Mouse (Mus musculus): ENCODE measurements around the gene Iqcn. TPM values are rescaled to one million over a fixed set of nuclear protein-coding genes. Genes with fewer than 3 reads are reported as not detected.

Gene Iqcn
- polyA plus RNA-seq, 1 experiment from 2014 or later, result not detected

- H3K27me3 ChIP-seq (replicated peaks; ENCODE audit: control insufficient read depth, insufficient read depth, low read length), result peaks cover 49% of the 10 kb centered on the region
- whole genome bisulfite sequencing, result 81% methylated on average over 19 of the region's 19 CpGs
- H3K27ac ChIP-seq (replicated peaks; ENCODE audit: low read depth, low read length), result no peak overlapping the region
- H3K36me3 ChIP-seq (ENCODE audit: control insufficient read depth, insufficient read depth, low read length), result no peaks in the 10 kb centered on the region
- H3K9me3 ChIP-seq (ENCODE audit: control insufficient read depth, low read length), result no peaks in the 10 kb centered on the region
- no peak for ATAC-seq (ENCODE audit: low read depth)
- peaks cover 14% of the 10 kb centered on the region for H3K4me1 ChIP-seq (ENCODE audit: control insufficient read depth, insufficient read depth, low read length)
- no peak overlapping the region for H3K4me2 ChIP-seq (ENCODE audit: low read depth, low read length)
- no peak overlapping the region for H3K9ac ChIP-seq (ENCODE audit: low read depth, low read length)
- DNase-seq (ENCODE audit: low spot score), result no peak
- H3K4me3 ChIP-seq (ENCODE audit: low read depth, low read length), result no peak overlapping the region
These were observed 45.9 kb downstream of the Iqcn start for GRCm38 (mm10) chr8:70749097-70749674.

DNA sequence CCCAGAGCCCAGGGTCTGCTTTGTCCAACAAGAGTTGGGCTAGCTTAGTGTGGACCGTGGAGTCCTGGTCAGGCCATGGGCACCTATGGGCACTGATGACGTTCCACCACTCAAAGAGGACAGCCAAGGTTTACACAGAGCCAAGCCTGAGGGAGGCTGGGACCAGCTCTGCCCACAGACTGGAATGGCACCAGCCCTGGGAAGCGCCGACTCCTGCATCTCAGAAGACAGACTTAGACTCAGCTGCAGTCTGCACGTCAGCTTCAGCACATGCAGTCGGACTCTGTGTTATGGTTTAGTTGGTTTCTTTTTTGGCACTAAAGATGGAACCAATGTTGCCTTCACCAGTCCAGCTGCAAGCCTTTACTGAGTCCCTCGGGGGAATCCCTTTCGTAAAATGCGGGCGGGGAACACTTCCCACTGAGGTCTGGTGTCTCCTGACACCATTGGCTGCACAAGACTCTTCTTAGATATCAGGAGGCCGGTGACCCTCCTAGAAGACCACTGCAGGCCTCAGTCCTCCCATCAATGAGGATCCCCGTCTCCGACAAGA lies 46.9 kb downstream of the Iqcn start:
- Histone ChIP-seq H3K27me3 (replicated peaks; ENCODE audit: control insufficient read depth, insufficient read depth, low read length) (peaks cover 39% of the 10 kb centered on the region), H3K4me2 (ENCODE audit: low read depth, low read length) (no peak overlapping the region), H3K4me3 (ENCODE audit: low read depth, low read length) (no peak overlapping the region), H3K9ac (ENCODE audit: low read depth, low read length) (no peak overlapping the region), H3K9me3 (ENCODE audit: control insufficient read depth, low read length) (no peaks in the 10 kb centered on the region), H3K4me1 (ENCODE audit: control insufficient read depth, insufficient read depth, low read length) (peaks cover 17% of the 10 kb centered on the region), H3K36me3 (ENCODE audit: control insufficient read depth, insufficient read depth, low read length) (no peaks in the 10 kb centered on the region), H3K27ac (replicated peaks; ENCODE audit: low read depth, low read length) (no peak overlapping the region)
- DNase-seq (ENCODE audit: low spot score) (no peak), ATAC-seq (ENCODE audit: low read depth) (no peak)
- WGBS, result 71% methylated on average over 13 of the region's 13 CpGs

DNA sequence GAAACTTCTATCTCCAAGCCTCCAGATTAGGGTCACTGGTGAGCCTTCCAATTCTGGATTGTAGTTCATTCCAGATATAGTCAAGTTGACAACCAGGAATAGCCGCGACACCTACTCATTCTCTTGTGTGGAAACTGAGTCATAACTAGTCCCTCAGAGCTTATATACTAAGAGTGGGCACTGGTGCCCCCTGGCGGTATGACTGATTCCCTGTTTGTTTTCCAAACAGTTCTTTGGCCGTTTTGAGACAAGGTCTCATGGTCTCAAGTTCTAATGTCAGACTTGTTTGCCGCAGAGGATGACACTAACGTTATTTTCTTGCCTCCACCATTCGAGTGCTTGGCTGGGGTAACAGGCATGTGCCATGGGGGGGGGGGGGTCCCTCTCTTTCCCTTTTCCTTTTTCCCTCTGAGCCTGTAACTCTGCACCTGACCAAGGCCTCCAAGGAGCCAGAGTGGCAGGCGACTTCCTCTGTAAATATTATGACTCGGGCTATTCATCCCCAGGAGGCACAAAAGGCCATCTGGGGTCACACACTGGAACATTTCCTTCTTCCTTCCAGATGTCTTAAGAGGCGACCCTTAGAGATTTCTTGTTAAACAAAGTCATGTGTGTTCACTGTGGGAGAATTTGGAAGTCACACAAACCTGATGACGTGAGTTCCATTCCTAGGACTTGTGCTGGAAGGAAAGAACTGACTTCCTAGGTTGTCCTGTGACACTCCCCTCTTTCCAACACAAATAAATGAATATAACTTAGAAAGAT lies 48.9 kb downstream of the Iqcn start:
- WGBS, result 18% methylated on average over 11 of the region's 11 CpGs
- Histone ChIP-seq H3K4me1 (ENCODE audit: control insufficient read depth, insufficient read depth, low read length) (peaks cover 22% of the 10 kb centered on the region), H3K27me3 (replicated peaks; ENCODE audit: control insufficient read depth, insufficient read depth, low read length) (peaks cover 20% of the 10 kb centered on the region), H3K4me3 (ENCODE audit: low read depth, low read length) (no peak overlapping the region), H3K36me3 (ENCODE audit: control insufficient read depth, insufficient read depth, low read length) (peaks cover 14% of the 10 kb centered on the region), H3K27ac (replicated peaks; ENCODE audit: low read depth, low read length) (peak overlapping the region; percentile 68; the same call in 1 of the 2 replicates), H3K9me3 (ENCODE audit: control insufficient read depth, low read length) (no peaks in the 10 kb centered on the region), H3K4me2 (ENCODE audit: low read depth, low read length) (no peak overlapping the region), H3K9ac (ENCODE audit: low read depth, low read length) (no peak overlapping the region)
- peak; percentile 64 for DNase-seq (ENCODE audit: low spot score)
- no peak for ATAC-seq (ENCODE audit: low read depth)

- peak; percentile 78 for DNase-seq (ENCODE audit: low spot score)
- no peak overlapping the region for H3K4me3 ChIP-seq (ENCODE audit: low read depth, low read length)
- H3K27me3 ChIP-seq (replicated peaks; ENCODE audit: control insufficient read depth, insufficient read depth, low read length), result peaks cover 13% of the 10 kb centered on the region
- H3K9me3 ChIP-seq (ENCODE audit: control insufficient read depth, low read length), result no peaks in the 10 kb centered on the region
- H3K36me3 ChIP-seq (ENCODE audit: control insufficient read depth, insufficient read depth, low read length), result peaks cover 22% of the 10 kb centered on the region
- peak overlapping the region; percentile 32; the same call in 1 of the 2 replicates for H3K9ac ChIP-seq (ENCODE audit: low read depth, low read length)
- peaks cover 22% of the 10 kb centered on the region for H3K4me1 ChIP-seq (ENCODE audit: control insufficient read depth, insufficient read depth, low read length)
- ATAC-seq (ENCODE audit: low read depth), result no peak
- WGBS, result 17% methylated on average over 21 of the region's 21 CpGs
- H3K4me2 ChIP-seq (ENCODE audit: low read depth, low read length), result peak overlapping the region; percentile 30
- peak overlapping the region; percentile 68 for H3K27ac ChIP-seq (replicated peaks; ENCODE audit: low read depth, low read length)
These were observed 49.9 kb downstream of the Iqcn start for GRCm38 (mm10) chr8:70753151-70753550.

DNA sequence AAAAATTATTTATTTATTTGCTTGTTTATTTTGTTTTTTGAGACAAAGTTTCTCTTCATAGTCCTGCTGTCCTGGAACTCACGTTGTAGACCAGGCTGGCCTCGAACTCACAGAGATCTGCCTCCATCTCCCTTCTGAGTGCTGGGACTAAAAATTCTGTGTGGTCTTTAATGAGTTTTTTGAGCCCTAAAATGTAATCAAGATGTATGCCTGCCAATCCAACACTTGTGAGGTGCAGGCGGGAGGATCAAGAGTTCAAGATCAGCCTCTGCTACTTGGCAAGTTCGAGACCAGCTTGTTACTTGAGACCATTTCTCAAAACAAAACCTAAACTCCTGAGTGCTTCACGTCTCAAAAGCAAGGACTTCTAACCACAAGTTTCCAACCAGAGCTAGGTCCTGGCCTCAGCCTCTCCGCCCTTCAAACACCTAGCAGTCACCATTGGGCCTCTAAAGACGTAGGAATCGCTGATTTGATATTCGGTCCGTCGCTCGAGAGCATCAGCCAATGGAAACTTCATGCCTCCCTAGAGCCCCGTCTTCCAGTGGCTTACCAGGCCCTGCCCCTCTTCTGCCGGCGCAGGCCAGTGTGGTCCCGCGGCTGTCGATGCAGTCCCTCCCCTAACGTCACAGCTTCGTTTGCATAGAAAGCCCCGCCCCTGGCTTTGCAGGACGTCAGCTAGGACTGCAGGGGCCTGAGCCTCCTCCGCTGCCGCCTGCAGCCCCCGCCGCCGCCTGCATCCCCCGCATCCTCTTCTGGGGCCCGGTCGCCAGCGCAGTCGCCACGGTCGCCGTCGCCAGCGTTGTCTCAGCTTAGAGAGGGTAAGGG lies 51.0 kb downstream of the Iqcn start, which contains the start of gene Rab3a:
Gene Rab3a, plus strand, starts transcription at position 637 of the 828 bp plus-strand sequence.
- H3K36me3 ChIP-seq (ENCODE audit: control insufficient read depth, insufficient read depth, low read length), result peaks cover 30% of the 10 kb centered on the region
- peaks cover 3% of the 10 kb centered on the region; the same call in 1 of the 2 replicates for H3K27me3 ChIP-seq (replicated peaks; ENCODE audit: control insufficient read depth, insufficient read depth, low read length)
- DNase-seq (ENCODE audit: low spot score) (peak; percentile 100), ATAC-seq (ENCODE audit: low read depth) (peak; percentile 99)
- H3K4me2 ChIP-seq (ENCODE audit: low read depth, low read length), result peak within 1 kb of the TSS; percentile 94
- peak within 1 kb of the TSS; percentile 76 for H3K4me3 ChIP-seq (ENCODE audit: low read depth, low read length)
- peak within 1 kb of the TSS; percentile 84 for H3K9ac ChIP-seq (ENCODE audit: low read depth, low read length)
- no peaks in the 10 kb centered on the region for H3K9me3 ChIP-seq (ENCODE audit: control insufficient read depth, low read length)
- H3K27ac ChIP-seq (replicated peaks; ENCODE audit: low read depth, low read length), result peak within 1 kb of the TSS; percentile 84
- peaks cover 22% of the 10 kb centered on the region for H3K4me1 ChIP-seq (ENCODE audit: control insufficient read depth, insufficient read depth, low read length)
- WGBS, result 10% methylated on average over 30 of the region's 37 CpGs

DNA sequence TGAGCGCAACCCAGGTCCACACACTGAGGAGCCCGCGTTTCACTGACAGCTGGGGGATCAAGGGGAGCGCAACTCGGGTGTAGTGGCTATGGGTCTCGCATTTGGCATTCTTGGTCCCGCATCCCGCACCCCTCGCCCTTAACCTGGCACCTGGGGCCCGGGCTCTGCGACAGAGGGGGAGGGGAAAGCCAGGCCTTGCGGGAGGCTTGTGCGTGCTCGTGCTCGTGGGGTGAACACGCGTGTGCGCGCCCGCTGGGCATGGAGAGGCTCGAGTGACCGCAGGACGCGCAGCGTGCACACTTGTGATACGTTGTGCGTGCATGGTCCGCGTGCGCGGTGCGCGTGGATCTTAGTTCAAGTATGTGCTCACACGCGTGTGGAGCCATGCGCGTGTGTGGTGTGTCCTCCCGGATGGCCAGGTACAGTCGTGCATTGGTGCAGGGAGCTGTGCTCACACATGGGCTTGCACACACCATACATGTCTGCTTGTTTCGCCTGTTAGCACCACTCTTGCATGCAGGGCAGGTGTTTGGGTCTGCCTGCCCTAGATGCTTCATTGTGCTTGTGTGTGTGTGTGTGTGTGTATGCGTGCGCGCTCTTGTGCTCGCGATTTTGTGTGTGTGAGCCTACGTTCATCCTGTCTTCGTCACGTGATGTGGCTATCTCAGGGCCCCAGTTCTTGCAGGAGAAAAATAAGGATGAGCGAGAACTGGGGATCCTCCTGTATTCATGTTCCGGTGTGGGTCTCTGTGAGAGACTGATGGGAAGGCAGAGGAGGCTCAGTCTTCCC lies 51.8 kb downstream of the Iqcn start:
- 14% methylated on average over 44 of the region's 50 CpGs for WGBS
- Histone ChIP-seq H3K9ac (ENCODE audit: low read depth, low read length) (peak overlapping the region; percentile 84), H3K9me3 (ENCODE audit: control insufficient read depth, low read length) (no peaks in the 10 kb centered on the region), H3K36me3 (ENCODE audit: control insufficient read depth, insufficient read depth, low read length) (peaks cover 30% of the 10 kb centered on the region), H3K4me3 (ENCODE audit: low read depth, low read length) (peak overlapping the region; percentile 76), H3K4me1 (ENCODE audit: control insufficient read depth, insufficient read depth, low read length) (peaks cover 27% of the 10 kb centered on the region), H3K27me3 (replicated peaks; ENCODE audit: control insufficient read depth, insufficient read depth, low read length) (no peaks in the 10 kb centered on the region), H3K4me2 (ENCODE audit: low read depth, low read length) (peak overlapping the region; percentile 94), H3K27ac (replicated peaks; ENCODE audit: low read depth, low read length) (peak overlapping the region; percentile 74)
- peak; percentile 63 for DNase-seq (ENCODE audit: low spot score)
- peak; percentile 17 for ATAC-seq (ENCODE audit: low read depth)

- DNase-seq (ENCODE audit: low spot score), result no peak
- H3K27ac ChIP-seq (replicated peaks; ENCODE audit: low read depth, low read length), result no peak overlapping the region
- H3K4me2 ChIP-seq (ENCODE audit: low read depth, low read length), result peak overlapping the region; percentile 94
- H3K4me3 ChIP-seq (ENCODE audit: low read depth, low read length), result peak overlapping the region; percentile 76
- H3K9ac ChIP-seq (ENCODE audit: low read depth, low read length), result peak overlapping the region; percentile 84; the same call in 1 of the 2 replicates
- H3K27me3 ChIP-seq (replicated peaks; ENCODE audit: control insufficient read depth, insufficient read depth, low read length), result no peaks in the 10 kb centered on the region
- peaks cover 29% of the 10 kb centered on the region for H3K4me1 ChIP-seq (ENCODE audit: control insufficient read depth, insufficient read depth, low read length)
- no peaks in the 10 kb centered on the region for H3K9me3 ChIP-seq (ENCODE audit: control insufficient read depth, low read length)
- ATAC-seq (ENCODE audit: low read depth), result no peak
- peaks cover 30% of the 10 kb centered on the region for H3K36me3 ChIP-seq (ENCODE audit: control insufficient read depth, insufficient read depth, low read length)
- WGBS, result 86% methylated on average over 24 of the region's 24 CpGs
These were observed 52.6 kb downstream of the Iqcn start for GRCm38 (mm10) chr8:70755661-70756475.
